In the genomic region with DNA sequence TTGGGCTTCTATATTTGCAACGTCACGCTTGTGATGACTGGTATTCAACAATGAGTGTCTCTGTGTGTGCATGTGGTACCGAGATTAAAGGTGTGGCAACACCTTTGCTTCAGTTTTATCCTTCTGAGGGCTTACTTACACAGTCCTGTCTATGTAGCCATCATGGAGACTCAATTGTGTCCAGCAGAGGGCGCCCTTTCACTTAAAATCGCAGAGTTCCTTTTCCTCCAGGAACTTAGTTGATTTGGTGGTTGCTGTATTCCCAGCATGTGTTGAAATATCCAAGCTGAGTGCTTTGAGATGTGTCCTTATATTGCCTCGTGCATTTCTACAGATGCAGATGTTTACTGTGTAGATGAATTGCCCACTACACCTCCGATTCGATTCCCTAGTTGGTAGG, we compare ENCODE assay signal across 8 mouse cellular contexts. TPM values are rescaled to one million over a fixed set of nuclear protein-coding genes. Genes with fewer than 3 reads are reported as not detected.
A peak's percentile ranks its signal among the peaks of the same experiment; 100 is the strongest.
DNase-seq lines count a peak whose midpoint lies in the region; ATAC-seq lines count a peak whose summit lies in the region.

No protein-coding gene starts in this region.

- H3K9me3 ChIP-seq in heart, embryonic 10.5 days, result no peaks in the 10 kb centered on the region
- H3K9me3 ChIP-seq in kidney, embryonic 16.5 days (ENCODE audit: low read length), result no peaks in the 10 kb centered on the region
- no peaks in the 10 kb centered on the region for H3K9me3 ChIP-seq in stomach, embryonic 15.5 days

- no peaks in the 10 kb centered on the region for H3K27me3 ChIP-seq in heart, embryonic 10.5 days (ENCODE audit: insufficient read depth, poor library complexity, severe bottlenecking)
- no peaks in the 10 kb centered on the region for H3K27me3 ChIP-seq in kidney, embryonic 16.5 days (ENCODE audit: insufficient read depth, low read length)
- H3K27me3 ChIP-seq in stomach, embryonic 15.5 days (replicated peaks), result no peaks in the 10 kb centered on the region

- no peak overlapping the region for H3K9ac ChIP-seq in kidney, embryonic 16.5 days (replicated peaks; ENCODE audit: low read length)
- no peak overlapping the region for H3K9ac ChIP-seq in stomach, embryonic 15.5 days

- H3K4me2 ChIP-seq in kidney, embryonic 16.5 days (replicated peaks; ENCODE audit: low read depth, low read length), result no peak overlapping the region
- peak overlapping the region; percentile 45; the same call in 1 of the 2 replicates for H3K4me2 ChIP-seq in stomach, embryonic 15.5 days

- no peak overlapping the region for H3K4me3 ChIP-seq in heart, embryonic 10.5 days
- H3K4me3 ChIP-seq in kidney, embryonic 16.5 days (ENCODE audit: low read length), result no peak overlapping the region
- H3K4me3 ChIP-seq in stomach, embryonic 15.5 days (replicated peaks), result no peak overlapping the region

- peaks cover 4% of the 10 kb centered on the region; the same call in 1 of the 2 replicates for H3K36me3 ChIP-seq in heart, embryonic 10.5 days
- no peaks in the 10 kb centered on the region for H3K36me3 ChIP-seq in kidney, embryonic 16.5 days (ENCODE audit: insufficient read depth, low read length)
- H3K36me3 ChIP-seq in stomach, embryonic 15.5 days, result no peaks in the 10 kb centered on the region

- peaks cover 28% of the 10 kb centered on the region for H3K4me1 ChIP-seq in heart, embryonic 10.5 days
- H3K4me1 ChIP-seq in kidney, embryonic 16.5 days (ENCODE audit: insufficient read depth, low read length), result peaks cover 42% of the 10 kb centered on the region
- H3K4me1 ChIP-seq in stomach, embryonic 15.5 days, result peaks cover 35% of the 10 kb centered on the region

- WGBS in heart, embryonic 10.5 days, result 25% methylated on average over 8 of the region's 8 CpGs
- 20% methylated on average over 8 of the region's 8 CpGs for whole genome bisulfite sequencing in kidney, embryonic 16.5 days
- WGBS in stomach, embryonic 15.5 days, result 21% methylated on average over 8 of the region's 8 CpGs

- peak; percentile 82 to 83 for DNase-seq in B cell, adult 2 months
- DNase-seq in brain, adult 2 months (ENCODE audit: low read depth, low spot score), result peak; percentile 96
- DNase-seq in heart, embryonic 10.5 days (ENCODE audit: low spot score), result peak; percentile 93
- peak; percentile 92 for DNase-seq in liver
- DNase-seq in natural killer cell, adult 2 months (ENCODE audit: low spot score in 2 of 2), result peak; percentile 64 to 75

- H3K27ac ChIP-seq in heart, embryonic 10.5 days, result no peak overlapping the region
- peak overlapping the region; percentile 23; the same call in 1 of the 2 replicates for H3K27ac ChIP-seq in kidney, embryonic 16.5 days (ENCODE audit: low read length)
- H3K27ac ChIP-seq in stomach, embryonic 15.5 days, result peak overlapping the region; percentile 85

- ATAC-seq in erythroblast, adult 5-6 weeks (replicated peaks; ENCODE audit: low FRiP score, poor library complexity, severe bottlenecking), result peak; percentile 47
- peak; percentile 55 for ATAC-seq in kidney, embryonic 16.5 days (ENCODE audit: low FRiP score, low TSS enrichment)
- ATAC-seq in stomach, embryonic 15.5 days (ENCODE audit: insufficient read depth, low FRiP score, low read depth), result peak; percentile 59

RNA-seq across cellular contexts. Expression of gene Ppp2r1b, which starts 4.1 kb away (rescaled TPM):
- total RNA-seq in erythroblast, adult 5-6 weeks (2015; ENCODE audit: low replicate concordance), result 43.5 and 61.5 TPM in 2 replicates
- total RNA-seq in erythroblast, adult 5-6 weeks (2017; ENCODE audit: low replicate concordance), result 71.8 and 77.1 TPM in 2 replicates
- 95.8 and 99.3 TPM in 2 replicates for polyA plus RNA-seq in heart, embryonic 10.5 days (2016; fragmentation: Nextera tagmentation; extraction: Ambion mirVana)
- polyA plus RNA-seq in kidney, embryonic 16.5 days (2015; fragmentation: Nextera tagmentation; extraction: Ambion mirVana), result 74.6 and 77.0 TPM in 2 replicates
- 74.3 and 74.5 TPM in 2 replicates for polyA plus RNA-seq in stomach, embryonic 15.5 days (2015; fragmentation: Nextera tagmentation; extraction: Ambion mirVana)
